Mouse (Mus musculus) cerebellum, postnatal 36 days (tissue): Measurements from ENCODE around the gene Ptprm.

Experiments used
- DNase-seq, 2 experiments: peaks; one replicate each; pipeline ENCODE4 v3.0.0; 2021 to 2022; ENCODE audit warnings: mixed read lengths in 2 of 2

Ptprm gene

GRCm38 (mm10) chr17:67343006-67343405, 11.3 kb downstream of the Ptprm start:
- no peak for DNase-seq

DNA sequence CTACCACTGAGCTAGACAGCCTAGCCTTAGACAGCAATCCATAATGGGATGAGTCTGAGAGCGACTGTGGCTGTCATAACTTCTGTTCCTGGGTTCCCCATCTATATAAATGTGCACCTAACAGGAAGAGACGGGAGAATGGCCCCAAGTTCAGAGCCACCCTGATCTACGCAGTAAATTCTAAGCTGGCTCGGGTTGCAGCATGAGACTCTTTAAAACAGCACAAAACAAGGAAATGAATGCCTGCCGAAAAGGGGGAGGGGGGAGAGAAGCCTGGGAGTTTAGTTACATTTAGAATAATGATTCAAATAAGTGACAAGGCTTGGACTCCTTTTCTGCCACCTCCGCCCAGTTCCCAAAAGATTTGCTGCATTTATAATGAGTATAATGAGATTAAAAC, 13.9 kb downstream of the Ptprm start:
- DNase-seq: no peak

GRCm38 (mm10) chr17:67339569-67339968, 14.7 kb downstream of the Ptprm start:
- no peak for DNase-seq

GRCm38 (mm10) chr17:67334310-67334709, 19.9 kb downstream of the Ptprm start:
- no peak for DNase-seq

GRCm38 (mm10) chr17:67329435-67329834, 24.8 kb downstream of the Ptprm start:
- DNase-seq: no peak

GRCm38 (mm10) chr17:67324499-67324832, 29.8 kb downstream of the Ptprm start:
- no peak for DNase-seq

GRCm38 (mm10) chr17:67323777-67324498, 30.3 kb downstream of the Ptprm start:
- DNase-seq: no peak

DNA sequence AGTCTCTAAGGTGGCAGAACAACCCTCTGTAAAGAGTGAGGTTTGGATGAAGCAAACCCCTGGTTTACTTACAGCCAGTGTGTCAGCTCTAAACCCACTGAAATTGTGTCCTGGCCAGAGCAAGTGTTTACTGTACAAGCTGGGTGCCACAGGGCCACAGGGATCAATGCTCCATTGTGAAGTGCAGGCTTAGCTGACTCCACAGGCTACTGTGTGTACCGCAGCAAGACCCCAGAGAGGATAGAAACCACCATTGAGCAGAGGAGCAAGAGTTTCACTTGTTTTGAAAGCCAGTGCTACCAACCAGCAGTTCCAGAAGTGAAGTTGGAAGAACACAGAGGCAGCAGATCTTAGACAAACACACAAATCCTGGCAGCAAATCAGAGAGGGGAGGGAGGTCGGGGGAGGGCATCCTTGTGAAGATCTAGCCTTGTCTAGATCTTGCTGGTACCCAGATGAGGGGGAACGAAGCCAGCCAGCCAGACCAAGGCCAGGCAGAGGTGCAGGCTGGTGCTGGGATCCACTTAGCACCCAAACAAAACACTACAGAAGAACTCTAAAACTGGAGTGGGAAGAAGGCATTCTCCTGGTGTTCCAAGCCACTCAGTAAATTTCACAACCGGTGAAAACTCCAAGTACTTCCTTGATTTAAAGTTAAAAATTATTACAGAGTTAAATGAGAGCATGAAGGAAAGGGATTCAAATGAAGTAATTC, 39.6 kb downstream of the Ptprm start:
- DNase-seq: no peak

DNA sequence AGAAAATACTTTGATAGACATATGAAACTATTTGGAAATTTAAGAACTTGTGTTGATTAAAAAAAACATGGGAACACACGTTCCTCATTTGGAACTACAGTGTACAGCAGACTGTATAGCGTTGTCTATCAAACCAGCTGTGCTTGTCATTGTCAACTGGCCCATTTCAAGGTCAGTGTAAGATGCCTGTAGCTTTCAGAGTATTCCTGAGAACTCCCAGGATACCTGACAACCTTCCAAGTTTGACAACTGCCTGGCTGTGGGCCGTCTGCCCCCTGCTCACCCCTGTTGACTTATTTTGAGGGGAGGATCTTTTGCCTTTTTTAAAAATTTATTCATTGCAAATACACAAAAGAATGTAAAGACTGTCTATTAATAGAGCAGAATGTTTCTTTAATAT, 45.8 kb downstream of the Ptprm start:
- DNase-seq: no peak

DNA sequence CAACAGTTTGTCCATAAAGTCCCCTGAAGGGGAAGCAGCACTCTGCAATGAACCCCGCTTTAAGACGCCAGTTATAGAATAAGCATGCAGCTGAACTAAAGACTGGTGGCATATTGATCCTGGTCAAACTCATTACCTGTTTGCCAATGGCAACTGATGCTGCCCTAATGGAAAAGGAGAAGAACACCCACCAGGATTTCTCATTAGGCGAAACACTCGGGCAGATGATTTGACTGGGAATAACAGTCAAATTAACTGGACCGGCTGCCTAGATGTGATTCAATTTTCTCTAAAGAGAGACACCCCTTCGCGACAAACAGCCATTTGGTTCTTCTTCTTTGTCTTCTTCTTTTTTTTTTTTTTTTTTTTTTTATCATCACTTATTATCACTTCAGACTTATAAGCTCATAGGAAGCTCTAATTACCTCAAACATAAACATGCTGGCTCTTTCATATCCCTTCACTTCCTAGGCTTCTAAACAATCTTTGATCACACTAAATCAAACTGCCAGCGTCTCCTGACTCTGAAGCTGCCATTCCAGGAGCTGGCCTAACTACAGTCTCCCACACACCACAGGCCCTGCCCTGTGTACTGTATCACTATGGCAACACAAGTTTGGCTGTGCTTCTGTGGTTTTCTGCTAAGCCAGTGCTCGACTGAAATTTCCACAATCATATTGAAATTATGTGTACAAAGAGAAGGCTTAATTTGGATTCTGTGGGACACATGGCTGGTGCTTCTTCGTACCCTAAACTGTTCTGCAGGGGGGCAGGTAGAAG, 48.0 kb downstream of the Ptprm start:
- no peak for DNase-seq

GRCm38 (mm10) chr17:67304831-67305230, 49.4 kb downstream of the Ptprm start:
- no peak for DNase-seq

GRCm38 (mm10) chr17:67303326-67304099, 50.7 kb downstream of the Ptprm start:
- DNase-seq: peak; percentile 12 to 18

- DNase-seq: no peak
These were observed 51.7 kb downstream of the Ptprm start for GRCm38 (mm10) chr17:67302569-67302968.

DNA sequence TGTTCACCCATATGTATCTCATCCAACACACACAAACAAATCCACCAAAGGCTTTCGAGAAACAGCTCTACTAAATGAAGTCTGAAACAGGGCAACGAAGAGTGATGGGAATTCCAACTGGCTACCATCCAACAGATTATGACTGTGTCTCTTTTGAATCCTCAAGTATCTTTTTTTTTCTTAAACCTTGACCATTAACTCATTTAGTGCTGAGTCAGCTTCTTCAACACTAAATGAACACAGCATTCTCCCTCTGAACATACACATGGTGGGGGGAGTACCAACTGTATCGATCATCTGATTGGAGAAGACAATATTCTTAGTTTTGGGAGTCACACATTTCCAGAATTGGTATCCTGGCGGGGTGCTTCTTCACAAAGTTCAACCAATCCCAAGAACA, 52.2 kb downstream of the Ptprm start:
- no peak for DNase-seq

- no peak for DNase-seq
These were observed 52.9 kb downstream of the Ptprm start for GRCm38 (mm10) chr17:67301367-67301766.

DNA sequence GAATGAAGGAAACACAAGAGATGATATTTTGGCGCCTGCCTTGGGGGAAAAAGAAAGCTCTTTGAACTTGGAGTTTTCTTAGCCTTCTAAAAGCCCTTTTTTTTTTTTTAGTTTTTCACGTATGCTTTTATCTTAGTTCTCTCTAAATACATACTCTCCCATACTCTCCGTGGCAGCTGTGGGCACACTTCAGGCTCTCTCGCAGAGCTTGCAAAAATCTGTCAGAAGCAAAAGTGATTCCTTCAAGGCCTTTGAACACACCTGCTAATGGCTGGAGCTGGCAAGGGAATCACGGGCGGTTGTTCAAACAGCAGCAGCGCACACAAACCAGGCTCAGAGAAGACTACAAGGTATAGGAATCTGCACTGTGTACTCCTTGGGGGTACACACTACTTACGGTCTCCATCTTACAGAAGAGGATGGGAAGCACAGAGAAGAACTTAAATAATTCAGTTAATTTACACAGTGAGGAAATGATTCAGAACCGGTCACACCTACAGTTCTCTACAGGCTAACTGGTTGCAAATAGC, 55.9 kb downstream of the Ptprm start:
- no peak for DNase-seq

- no peak for DNase-seq
These were observed 57.4 kb downstream of the Ptprm start for GRCm38 (mm10) chr17:67296604-67297595.

GRCm38 (mm10) chr17:67290662-67291240, 63.5 kb downstream of the Ptprm start:
- no peak for DNase-seq

GRCm38 (mm10) chr17:67287501-67287900, 66.8 kb downstream of the Ptprm start:
- no peak for DNase-seq

- DNase-seq: no peak
These were observed 72.6 kb downstream of the Ptprm start for GRCm38 (mm10) chr17:67281640-67282170.
